Mouse (Mus musculus) myocyte (in vitro differentiated cells): Measurements from ENCODE around the gene Lrrc27.

Experiments
- CEBPB ChIP-seq: IDR thresholded peaks from 2 replicates; pipeline ENCODE4 v1.6.1; 2011; ENCODE audit warnings: mild to moderate bottlenecking, moderate library complexity; ENCODE audit not compliant: poor library complexity, insufficient read depth, severe bottlenecking
- E2F4 ChIP-seq: IDR thresholded peaks from one replicate; pipeline ENCODE4 v1.6.1; 2011; ENCODE audit warnings: mild to moderate bottlenecking, control low read depth, moderate library complexity; ENCODE audit not compliant: insufficient read depth
- POLR2A ChIP-seq: IDR thresholded peaks from one replicate; pipeline ENCODE4 v1.6.1; 2011; ENCODE audit warnings: low read depth, mild to moderate bottlenecking, control low read depth, moderate library complexity; ENCODE audit not compliant: insufficient read length
- POLR2AphosphoS2 ChIP-seq: IDR thresholded peaks from one replicate; pipeline ENCODE4 v1.6.1; 2011; ENCODE audit warnings: low read depth, control low read depth; ENCODE audit not compliant: insufficient read length
- SRF ChIP-seq: IDR thresholded peaks from one replicate; pipeline ENCODE4 v1.6.1; 2011; ENCODE audit warnings: low read depth; ENCODE audit not compliant: control insufficient read depth, insufficient read length
- TCF12 ChIP-seq: IDR thresholded peaks from one replicate; pipeline ENCODE4 v1.6.1; 2011; ENCODE audit warnings: mild to moderate bottlenecking, control low read depth; ENCODE audit not compliant: poor library complexity, insufficient read depth, severe bottlenecking

GRCm38 (mm10) chr7:139179299-139179698 lies 33.5 kb upstream of the Lrrc27 start:
- TF ChIP-seq POLR2A (no peak), CEBPB (no peak), TCF12 (no peak), E2F4 (no peak), POLR2AphosphoS2 (no peak), SRF (no peak)
